Mouse (Mus musculus) cortical plate, adult 2 months (tissue): ENCODE data around the gene Asic2.

Source experiments
- CTCF ChIP-seq: fragments of 200-500 bp; IDR thresholded peaks from 2 replicates; pipeline ENCODE4 v1.5.1; 2011; ENCODE audit warnings: mild to moderate bottlenecking, control low read depth, low read length; ENCODE audit not compliant: insufficient read depth; ENCODE audit errors: extremely low read depth
- POLR2A ChIP-seq: fragments of 200-500 bp; IDR thresholded peaks from 2 replicates; pipeline ENCODE4 v1.6.1; 2011; ENCODE audit warnings: mild to moderate bottlenecking, low read length, control low read depth; ENCODE audit not compliant: insufficient read depth; ENCODE audit errors: extremely low read depth

- TF ChIP-seq POLR2A, result no peak
- TF ChIP-seq CTCF, result no peak
Measured at GRCm38 (mm10) chr11:81543189-81543588, 425.1 kb downstream of the Asic2 start.
